Mouse (Mus musculus): ENCODE data around the gene Tst.
A peak's percentile ranks its signal among the peaks of the same experiment; 100 is the strongest.

DNA sequence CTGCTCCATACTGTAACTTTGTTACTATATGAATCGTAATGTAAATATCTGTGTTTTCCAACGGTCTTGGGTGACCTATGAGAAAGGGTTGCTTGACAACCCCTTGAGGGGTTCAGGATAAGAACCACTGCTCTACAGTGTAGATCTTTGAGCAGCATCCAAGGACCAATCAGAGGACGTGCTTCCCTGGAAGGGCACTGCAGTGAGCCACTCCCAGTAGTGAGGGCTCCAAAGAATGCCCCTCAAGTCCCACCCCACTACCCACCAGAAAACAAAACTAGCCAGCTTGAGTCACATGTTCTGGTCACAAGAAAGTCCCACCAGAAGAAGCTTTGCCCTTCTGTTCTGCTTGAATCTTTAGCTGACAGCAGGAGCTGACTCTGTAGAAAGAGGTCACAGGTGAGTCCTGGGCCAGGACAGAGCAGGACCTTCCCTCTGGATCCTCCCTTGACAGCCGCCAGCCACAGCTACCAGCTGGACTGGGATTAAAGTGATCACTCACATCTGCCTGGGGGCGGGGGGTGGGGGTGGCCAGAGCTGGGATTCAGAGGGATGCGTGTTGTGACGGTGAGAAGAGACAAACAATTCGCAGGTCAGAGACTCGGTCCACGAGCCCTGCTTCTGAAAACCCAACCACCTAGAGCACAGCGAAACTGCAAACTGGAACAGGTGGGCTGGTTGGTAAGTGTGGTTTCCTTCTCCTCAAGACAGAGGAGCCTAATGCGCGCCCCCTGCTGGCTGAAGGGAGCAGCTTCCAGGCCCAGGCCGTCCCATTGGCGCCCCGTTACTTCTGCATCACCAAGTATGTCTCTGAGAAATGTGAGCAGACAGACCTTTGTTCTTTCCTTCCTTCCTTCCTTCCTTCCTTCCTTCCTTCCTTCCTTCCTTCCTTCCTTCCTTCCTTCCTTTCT is 16.6 kb upstream of the Tst start:
- TF ChIP-seq POLR2A (IDR thresholded peaks at IDR 0.05; ENCODE audit: low read depth, low read length) (no peak), CTCF (IDR thresholded peaks at IDR 0.05; ENCODE audit: extremely low read depth, insufficient read depth, insufficient read length, insufficient replicate concordance) (peak; percentile 96)
